Mouse (Mus musculus): ENCODE measurements around the gene Pak7.

- no peak for TF ChIP-seq CTCF (conservative IDR thresholded peaks at IDR 0.05; ENCODE audit: low read length)
- TF ChIP-seq NANOG (IDR thresholded peaks at IDR 0.05; ENCODE audit: borderline replicate concordance, low read length): no peak
- no peak for TF ChIP-seq POU5F1 (IDR thresholded peaks at IDR 0.05; ENCODE audit: borderline replicate concordance, low read length)
These were observed 105.7 kb downstream of the Pak7 start for GRCm38 (mm10) chr2:136282043-136282442.

Measured in E14TG2a.4 (cell line).